Mouse (Mus musculus): ENCODE measurements at regions not wholly inside any gene's neighbourhood (a gene's known extent, or its start where the extent isn't known, plus 50 kb on each side); places are given as distances from the start of the nearest gene placed in this dataset.
"Not testable (repeated sequence)": the region's sequence is repeated elsewhere in the genome, so short reads cannot be mapped to it uniquely, and the experiment has no call there.

DNA sequence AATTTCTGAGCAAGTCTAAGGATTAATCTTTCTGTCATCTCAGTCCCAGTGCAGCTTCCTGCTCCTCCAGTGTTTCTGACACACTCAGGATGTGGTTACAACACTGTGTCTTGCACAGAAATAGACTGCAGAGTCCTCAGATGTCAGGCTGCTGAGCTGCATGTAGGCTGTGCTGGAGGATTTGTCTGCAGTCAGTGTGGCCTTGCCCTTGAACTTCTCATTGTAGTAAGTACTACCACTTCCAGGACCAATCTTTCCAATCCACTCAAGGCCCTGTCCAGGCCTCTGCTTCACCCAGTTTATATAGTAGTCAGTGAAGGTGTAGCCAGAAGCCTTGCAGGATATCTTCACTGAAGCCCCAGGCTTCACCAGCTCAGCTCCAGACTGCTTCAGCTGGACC lies 185.8 kb upstream of the Zfp386 start:
- not testable (repeated sequence) for ATAC-seq (replicated peaks; ENCODE audit: low FRiP score, poor library complexity, severe bottlenecking)

DNA sequence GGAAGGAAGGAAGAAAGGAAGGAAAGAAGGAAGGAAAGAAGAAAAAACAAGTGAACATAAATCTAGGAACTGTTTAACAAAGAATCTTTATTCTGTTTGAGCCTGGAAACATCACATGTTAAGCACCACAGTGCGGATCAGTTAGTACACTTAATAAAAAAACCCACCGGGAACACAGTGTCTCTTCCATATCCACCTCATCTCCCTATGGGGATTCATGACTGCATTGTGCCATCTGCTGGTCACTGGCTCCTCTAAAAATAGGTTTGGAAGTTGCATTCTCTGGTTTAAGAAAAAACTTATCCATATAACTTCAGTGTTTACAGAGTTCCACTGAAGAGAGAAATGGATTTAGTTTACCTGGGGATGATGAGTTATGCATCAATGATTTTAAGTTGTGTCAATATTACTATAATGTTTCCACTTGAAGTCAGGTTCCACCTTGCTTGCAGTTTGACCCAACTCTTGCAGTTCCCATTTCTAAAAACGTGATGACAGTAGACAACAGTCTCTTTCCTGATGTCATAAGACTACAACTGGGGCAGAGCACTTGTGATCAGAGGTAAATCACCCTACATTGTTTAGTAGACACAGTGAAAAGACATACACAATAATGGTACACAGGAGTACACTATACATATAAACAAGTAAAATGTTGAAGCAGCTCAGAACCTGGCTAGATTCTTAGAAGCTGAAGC lies 182.3 kb upstream of the Zfp386 start:
- ATAC-seq (replicated peaks; ENCODE audit: low FRiP score, poor library complexity, severe bottlenecking): not testable (repeated sequence)

DNA sequence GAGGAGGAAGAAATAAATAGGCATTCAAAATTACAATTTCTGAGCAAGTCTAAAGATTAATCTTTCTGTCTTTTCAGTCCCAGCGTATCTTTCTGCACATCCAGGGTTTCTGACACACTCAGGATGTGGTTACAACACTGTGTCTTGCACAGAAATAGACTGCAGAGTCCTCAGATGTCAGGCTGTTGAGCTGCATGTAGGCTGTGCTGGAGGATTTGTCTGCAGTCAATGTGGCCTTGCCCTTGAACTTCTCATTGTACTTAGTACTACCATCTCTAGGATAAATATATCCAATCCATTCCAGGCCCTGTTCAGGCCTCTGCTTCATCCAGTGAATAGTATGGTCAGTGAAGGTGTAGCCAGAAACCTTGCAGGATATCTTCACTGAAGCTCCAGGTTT lies 178.9 kb upstream of the Zfp386 start:
- ATAC-seq (replicated peaks; ENCODE audit: low FRiP score, poor library complexity, severe bottlenecking): not testable (repeated sequence)

DNA sequence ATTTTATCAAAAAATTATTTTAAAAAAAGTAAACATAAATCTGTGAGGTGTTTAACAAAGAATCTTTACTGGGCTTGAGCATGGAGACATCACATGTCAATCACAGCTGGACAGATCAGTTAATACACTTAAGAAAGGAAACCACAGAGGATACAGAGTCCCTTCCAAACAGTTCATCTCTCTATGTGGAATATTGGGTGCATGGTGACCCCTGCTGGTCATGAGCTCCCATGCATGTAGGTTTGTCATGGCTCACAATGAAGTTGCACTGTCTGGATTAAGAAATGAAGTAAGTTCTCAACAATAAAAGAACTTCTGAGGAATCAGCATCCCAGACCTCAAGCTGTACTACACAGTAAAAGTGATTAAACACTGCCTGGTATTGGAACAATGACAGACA lies 175.1 kb upstream of the Zfp386 start:
- not testable (repeated sequence) for ATAC-seq (replicated peaks; ENCODE audit: low FRiP score, poor library complexity, severe bottlenecking)

DNA sequence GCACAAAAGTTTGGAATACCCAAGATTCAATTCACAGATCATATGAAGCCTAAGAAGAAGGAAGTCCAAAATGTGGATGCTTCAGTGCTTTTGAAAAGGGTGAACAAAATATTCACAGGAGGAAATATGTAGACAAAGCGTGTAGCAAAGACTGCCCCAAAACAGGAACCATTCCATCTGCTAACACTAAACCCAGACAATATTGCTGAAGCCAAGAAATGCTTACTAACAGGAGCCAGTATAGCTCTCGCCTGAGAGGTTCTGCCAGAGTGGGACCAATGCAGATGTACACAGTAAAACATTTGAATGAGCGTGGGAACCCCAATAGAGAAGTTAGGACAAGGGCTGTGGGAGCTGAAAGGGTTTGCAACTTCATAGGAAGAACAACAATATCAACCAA lies 173.5 kb upstream of the Zfp386 start:
- not testable (repeated sequence) for ATAC-seq (replicated peaks; ENCODE audit: low FRiP score, poor library complexity, severe bottlenecking)

DNA sequence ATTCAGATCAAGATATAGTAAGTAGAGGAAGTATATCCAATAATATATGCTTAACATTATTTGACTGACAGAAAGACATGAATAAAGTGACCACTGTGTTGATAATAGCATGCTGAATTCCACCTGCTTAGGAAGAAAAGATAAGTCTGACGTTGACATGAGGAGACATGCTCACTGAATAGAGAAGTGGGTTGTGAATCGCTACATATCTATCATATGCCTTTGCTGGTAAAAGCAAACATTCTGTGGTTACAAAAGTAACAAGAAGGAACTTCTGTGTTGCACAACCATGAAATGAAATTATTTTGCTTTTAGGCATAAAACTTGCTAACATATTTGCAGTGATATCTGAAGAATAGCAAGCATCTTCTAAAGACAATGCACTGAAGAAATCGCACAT lies 163.8 kb upstream of the Zfp386 start:
- no peak for ATAC-seq (replicated peaks; ENCODE audit: low FRiP score, poor library complexity, severe bottlenecking)

DNA sequence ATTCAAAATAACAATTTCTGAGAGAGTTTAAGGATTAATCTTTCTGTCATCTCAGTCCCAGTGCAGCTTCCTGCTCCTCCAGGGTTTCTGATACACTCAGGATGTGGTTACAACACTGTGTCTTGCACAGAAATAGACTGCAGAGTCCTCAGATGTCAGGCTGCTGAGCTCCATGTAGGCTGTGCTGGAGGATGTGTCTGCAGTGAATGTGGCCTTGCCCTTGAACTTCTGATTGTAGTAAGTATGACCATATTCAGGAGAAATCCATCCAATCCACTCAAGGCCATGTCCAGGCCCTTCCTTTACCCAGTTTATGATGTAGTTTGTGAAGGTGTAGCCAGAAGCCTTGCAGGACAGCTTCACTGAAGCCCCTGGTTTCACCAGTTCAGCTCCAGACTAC lies 159.5 kb upstream of the Zfp386 start:
- ATAC-seq (replicated peaks; ENCODE audit: low FRiP score, poor library complexity, severe bottlenecking): no peak

DNA sequence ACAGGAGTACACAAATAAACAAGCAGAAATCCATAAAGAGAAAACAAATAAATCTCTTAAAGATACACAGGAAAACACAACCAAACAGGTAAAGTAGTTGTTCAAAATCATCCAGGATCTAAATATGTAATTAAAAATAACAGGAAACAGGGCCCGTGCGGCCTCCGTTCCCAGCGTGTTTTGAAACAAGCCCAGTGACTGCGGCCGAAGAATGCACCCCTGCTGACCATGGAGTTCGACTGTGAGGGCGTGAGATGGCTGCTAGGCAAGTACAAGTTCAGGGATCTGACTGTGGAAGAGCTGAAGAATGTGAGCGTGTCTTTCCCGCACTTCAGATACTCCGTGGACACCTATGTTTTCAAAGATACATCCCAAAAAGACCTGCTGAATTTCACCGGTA lies 154.9 kb upstream of the Zfp386 start:
- ATAC-seq (replicated peaks; ENCODE audit: low FRiP score, poor library complexity, severe bottlenecking): peak; percentile 67

DNA sequence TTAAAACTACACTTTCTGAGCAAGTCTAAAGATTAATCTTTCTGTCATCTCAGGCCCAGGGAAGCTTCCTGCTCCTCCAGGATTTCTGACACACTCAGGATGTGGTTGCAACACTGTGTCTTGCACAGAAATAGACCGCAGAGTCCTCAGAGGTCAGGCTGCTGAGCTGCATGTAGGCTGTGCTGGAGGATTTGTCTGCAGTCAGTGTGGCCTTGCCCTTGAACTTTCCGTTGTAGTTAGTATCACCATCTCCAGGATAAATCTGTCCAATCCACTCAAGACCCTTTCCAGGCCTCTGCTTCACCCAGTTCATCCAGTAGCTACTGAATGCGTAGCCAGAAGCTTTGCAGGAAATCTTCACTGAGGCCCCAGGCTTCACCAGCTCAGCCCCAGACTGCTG lies 135.3 kb upstream of the Zfp386 start:
- not testable (repeated sequence) for ATAC-seq (replicated peaks; ENCODE audit: low FRiP score, poor library complexity, severe bottlenecking)

DNA sequence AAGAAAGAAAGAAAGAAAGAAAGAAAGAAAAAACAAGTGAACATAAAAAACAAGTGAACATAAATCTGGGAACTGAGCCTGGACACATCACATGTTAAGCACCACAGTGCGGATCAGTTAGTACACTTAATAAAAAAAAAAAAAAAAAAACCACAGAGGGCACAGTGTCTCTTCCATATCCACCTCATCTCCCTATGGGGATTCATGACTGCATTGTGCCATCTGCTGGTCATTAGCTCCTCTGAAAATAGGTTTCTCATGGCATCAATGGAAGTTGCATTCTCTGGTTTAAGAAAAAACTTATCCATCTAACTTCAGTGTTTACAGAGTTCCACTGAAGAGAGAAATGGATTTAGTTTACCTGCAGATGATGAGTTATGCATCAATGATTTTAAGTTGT lies 132.1 kb upstream of the Zfp386 start:
- ATAC-seq (replicated peaks; ENCODE audit: low FRiP score, poor library complexity, severe bottlenecking): not testable (repeated sequence)

DNA sequence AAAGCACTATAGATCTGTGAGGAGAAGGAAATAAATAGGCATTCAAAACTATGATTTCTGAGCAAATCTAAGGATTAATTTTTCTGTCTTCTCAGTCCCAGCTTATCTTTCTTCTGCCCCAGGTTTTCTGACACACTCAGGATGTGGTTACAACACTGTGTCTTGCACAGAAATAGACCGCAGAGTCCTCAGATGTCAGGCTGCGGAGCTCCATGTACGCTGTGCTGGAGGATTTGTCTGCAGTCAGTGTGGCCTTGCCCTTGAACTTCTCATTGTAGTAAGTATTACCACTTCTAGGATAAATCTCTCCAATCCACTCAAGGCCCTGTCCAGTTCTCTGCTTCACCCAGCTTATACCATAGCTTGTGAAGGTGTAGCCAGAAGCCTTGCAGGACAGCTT lies 127.4 kb upstream of the Zfp386 start:
- not testable (repeated sequence) for ATAC-seq (replicated peaks; ENCODE audit: low FRiP score, poor library complexity, severe bottlenecking)

DNA sequence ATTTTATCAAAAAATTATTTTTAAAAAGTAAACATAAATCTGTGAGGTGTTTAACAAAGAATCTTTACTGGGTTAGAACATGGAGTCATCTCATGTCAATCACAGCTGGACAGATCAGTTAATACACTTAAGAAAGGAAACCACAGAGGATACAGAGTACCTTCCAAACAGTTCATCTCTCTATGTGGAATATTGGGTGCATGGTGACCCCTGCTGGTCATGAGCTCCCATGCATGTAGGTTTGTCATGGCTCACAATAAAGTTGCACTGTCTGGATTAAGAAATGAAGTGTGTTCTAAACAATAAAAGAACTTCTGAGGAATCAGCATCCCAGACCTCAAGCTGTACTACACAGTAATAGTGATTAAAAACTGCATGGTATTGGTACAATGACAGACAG lies 123.5 kb upstream of the Zfp386 start:
- ATAC-seq (replicated peaks; ENCODE audit: low FRiP score, poor library complexity, severe bottlenecking): not testable (repeated sequence)

DNA sequence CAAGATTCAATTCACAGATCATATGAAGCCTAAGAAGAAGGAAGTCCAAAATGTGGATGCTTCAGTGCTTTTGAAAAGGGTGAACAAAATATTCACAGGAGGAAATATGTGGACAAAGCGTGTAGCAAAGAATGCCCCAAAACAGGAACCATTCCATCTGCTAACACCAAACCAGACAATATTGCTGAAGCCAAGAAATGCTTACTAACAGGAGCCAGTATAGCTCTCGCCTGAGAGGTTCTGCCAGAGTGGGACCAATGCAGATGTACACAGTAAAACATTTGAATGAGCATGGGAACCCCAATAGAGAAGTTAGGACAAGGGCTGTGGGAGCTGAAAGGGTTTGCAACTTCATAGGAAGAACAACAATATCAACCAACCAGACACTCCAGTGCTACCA lies 122.0 kb upstream of the Zfp386 start:
- not testable (repeated sequence) for ATAC-seq (replicated peaks; ENCODE audit: low FRiP score, poor library complexity, severe bottlenecking)

DNA sequence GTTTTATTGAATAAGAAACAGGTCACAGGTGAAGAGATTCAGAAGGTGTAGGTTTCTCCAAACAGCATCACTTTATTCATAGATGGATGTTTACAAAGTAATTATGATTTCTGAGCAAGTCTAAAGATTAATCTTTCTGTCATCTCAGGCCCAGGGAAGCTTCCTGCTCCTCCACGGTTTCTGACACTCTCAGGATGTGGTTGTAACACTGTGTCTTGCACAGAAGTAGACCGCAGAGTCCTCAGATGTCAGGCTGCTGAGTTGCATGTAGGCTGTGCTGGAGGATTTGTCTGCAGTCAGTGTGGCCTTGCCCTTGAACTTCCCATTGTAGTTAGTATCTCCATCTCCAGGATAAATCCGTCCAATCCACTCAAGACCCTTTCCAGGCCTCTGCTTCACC lies 95.2 kb upstream of the Zfp386 start:
- ATAC-seq (replicated peaks; ENCODE audit: low FRiP score, poor library complexity, severe bottlenecking): not testable (repeated sequence)

DNA sequence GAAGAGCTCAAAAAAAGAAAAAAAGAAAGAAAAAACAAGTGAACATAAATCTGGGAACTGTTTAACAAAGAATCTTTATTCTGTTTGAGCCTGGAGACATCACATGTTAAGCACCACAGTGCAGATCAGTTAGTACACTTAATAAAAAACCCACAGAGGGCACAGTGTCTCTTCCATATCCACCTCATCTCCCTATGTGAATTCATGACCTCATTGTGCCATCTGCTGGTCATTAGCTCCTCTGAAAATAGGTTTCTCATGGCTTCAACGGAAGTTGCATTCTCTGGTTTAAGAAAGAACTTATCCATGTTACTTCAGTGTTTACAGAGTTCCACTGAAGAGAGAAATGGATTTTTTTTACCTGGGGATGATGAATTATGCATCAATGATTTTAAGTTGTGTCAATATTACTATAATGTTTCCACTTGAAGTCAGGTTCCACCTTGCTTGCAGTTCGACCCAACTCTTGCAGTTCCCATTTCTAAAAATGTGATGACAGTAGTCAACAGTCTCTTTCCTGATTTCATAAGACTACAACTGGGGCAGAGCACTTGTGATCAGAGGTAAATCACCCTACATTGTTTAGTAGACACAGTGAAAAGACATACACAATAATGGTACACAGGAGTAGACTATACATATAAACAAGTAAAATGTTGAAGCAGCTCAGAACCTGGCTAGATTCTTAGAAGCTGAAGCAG lies 91.9 kb upstream of the Zfp386 start:
- ATAC-seq (replicated peaks; ENCODE audit: low FRiP score, poor library complexity, severe bottlenecking): not testable (repeated sequence)

DNA sequence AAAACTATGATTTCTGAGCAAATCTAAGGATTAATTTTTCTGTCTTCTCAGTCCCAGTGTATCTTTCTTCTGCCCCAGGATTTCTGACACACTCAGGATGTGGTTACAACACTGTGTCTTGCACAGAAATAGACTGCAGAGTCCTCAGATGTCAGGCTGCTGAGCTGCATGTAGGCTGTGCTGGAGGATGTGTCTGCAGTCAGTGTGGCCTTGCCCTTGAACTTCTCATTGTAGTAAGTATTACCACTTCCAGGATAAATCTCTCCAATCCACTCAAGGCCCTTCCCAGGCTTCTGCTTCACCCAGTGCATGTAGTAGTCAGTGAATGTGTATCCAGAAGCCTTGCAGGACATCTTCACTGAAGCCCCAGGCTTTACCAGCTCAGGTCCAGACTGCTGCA lies 83.8 kb upstream of the Zfp386 start:
- not testable (repeated sequence) for ATAC-seq (replicated peaks; ENCODE audit: low FRiP score, poor library complexity, severe bottlenecking)

DNA sequence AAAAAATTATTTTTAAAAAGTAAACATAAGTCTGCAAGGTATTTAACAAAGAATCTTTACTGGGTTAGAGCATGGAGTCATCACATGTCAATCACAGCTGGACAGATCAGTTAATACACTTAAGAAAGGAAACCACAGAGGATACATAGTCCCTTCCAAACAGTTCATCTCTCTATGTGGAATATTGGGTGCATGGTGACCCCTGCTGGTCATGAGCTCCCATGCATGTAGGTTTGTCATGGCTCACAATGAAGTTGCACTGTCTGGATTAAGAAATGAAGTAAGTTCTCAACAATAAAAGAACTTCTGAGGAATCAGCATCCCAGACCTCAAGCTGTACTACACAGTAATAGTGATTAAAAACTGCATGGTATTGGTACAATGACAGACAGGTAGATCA lies 80.0 kb upstream of the Zfp386 start:
- ATAC-seq (replicated peaks; ENCODE audit: low FRiP score, poor library complexity, severe bottlenecking): not testable (repeated sequence)
